Mouse (Mus musculus) cortical plate, adult 2 months (tissue): ENCODE data around the gene Rtbdn. TPM values are rescaled to one million over a fixed set of nuclear protein-coding genes. Genes with fewer than 3 reads are reported as not detected.
"Not testable (repeated sequence)": the region's sequence is repeated elsewhere in the genome, so short reads cannot be mapped to it uniquely, and the experiment has no call there.

Experiments used
- H3K27ac ChIP-seq: fragments of 200-500 bp; 2 replicates; pipeline ENCODE4 v1.5.1; 2012; ENCODE audit warnings: low read length, control low read depth, inconsistent platforms; ENCODE audit not compliant: insufficient read depth
- H3K4me1 ChIP-seq: fragments of 200-500 bp; 2 replicates; pipeline ENCODE4 v1.6.1; 2011; ENCODE audit warnings: low read length; ENCODE audit not compliant: control insufficient read depth, insufficient read depth
- H3K4me3 ChIP-seq: fragments of 200-500 bp; 2 replicates; pipeline ENCODE4 v1.5.1; 2011; ENCODE audit warnings: mild to moderate bottlenecking, low read length, control low read depth; ENCODE audit not compliant: insufficient read depth
- CTCF ChIP-seq: fragments of 200-500 bp; IDR thresholded peaks from 2 replicates; pipeline ENCODE4 v1.5.1; 2011; ENCODE audit warnings: mild to moderate bottlenecking, control low read depth, low read length; ENCODE audit not compliant: insufficient read depth; ENCODE audit errors: extremely low read depth
- POLR2A ChIP-seq: fragments of 200-500 bp; IDR thresholded peaks from 2 replicates; pipeline ENCODE4 v1.6.1; 2011; ENCODE audit warnings: mild to moderate bottlenecking, low read length, control low read depth; ENCODE audit not compliant: insufficient read depth; ENCODE audit errors: extremely low read depth
- polyA plus RNA-seq: library from polyadenylated mRNA; depleted of rRNA; stranded (reverse); fragments of >200 nt; gene quantifications from 2 replicates; pipeline ENCODE4 v1.2.3, GENCODE M21; 2012; rRNA removed

The Rtbdn gene
- polyA plus RNA-seq: 6.0 and 6.1 TPM in 2 replicates

DNA sequence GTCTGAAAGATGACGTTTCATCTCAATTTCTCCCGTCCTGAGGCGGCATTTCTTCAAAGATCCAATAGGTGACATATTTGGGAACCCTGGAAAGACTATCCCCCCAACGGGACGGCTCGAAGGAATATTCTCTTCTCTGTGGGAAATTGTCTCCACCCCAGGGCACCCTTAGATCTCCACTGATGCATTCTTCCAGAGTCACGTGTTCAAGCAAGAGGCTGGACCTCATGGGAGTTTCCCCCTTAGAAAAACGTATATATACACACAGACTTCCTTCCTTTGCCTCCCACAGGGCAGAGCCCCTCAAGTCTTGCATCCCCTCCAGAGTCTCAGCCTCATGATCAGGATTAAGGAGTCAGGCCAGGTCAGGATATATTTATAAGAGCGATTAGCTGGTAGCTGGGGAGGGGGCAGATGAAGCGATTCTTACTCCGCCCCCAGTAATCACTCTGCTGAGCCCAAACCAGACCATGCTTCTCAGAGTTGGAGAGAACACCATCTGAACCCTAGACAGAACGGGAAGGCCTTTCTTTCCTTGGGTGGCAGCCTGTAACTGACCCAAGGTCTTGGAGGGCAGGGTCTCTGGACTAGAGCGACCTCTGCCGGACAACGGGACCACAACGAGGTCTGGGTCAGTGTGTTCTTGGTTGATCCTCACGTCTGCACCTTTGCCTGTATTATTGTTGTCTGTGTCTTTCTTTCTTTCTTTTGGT, at the start of gene Rtbdn:
TSS of gene Rtbdn (plus strand) at position 464 of the 713 bp plus-strand sequence.
- no peak within 1 kb of the TSS; the same call in 1 of the 2 replicates for H3K27ac ChIP-seq
- H3K4me1 ChIP-seq: no peaks in the 10 kb centered on the region
- peak within 1 kb of the TSS; percentile 37 for H3K4me3 ChIP-seq
- no peak for TF ChIP-seq POLR2A
- TF ChIP-seq CTCF: peak; percentile 26

DNA sequence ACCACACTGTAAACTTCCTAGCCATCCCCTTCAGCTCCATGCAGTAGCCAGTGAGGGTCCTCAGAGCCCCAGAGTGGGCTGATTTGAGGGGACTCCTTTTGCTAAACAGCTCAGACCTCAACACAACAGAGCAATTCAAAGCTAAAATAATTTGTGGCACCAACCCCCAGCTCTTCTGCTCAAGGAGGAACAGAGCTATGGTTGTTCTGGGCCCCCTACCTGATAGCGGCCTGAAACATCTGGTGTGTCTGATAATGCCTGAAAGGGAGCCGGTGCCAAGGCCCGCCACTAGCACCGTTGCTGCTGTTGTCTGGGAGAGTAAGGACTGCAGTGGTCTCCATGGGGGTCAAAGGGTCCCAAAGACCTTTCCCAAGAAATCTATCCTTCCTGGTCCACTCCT, 45.7 kb upstream of the Rtbdn start:
- Histone ChIP-seq H3K4me3 (no peak overlapping the region), H3K27ac (no peak overlapping the region), H3K4me1 (peaks cover 1% of the 10 kb centered on the region; the same call in 1 of the 2 replicates)
- TF ChIP-seq CTCF: no peak
- TF ChIP-seq POLR2A: no peak

DNA sequence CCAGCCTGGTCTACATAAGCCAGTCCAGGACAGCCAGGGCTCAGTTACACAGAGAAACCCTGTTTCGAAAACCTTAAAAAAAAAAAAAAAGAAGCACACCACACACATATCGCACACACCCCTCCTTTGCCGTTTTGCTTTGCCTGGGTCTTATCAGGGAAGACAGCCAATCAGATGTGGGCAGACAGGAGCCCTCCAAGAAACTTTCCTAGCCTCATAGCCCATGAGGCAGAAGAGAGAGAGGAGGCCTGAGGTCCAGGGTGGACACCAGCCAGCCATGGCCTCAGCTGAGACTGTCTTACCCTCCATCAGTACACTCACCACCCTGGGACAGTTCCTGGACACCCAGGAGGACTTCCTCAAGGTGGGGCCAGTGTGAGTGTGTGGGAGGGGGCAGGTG, 45.0 kb upstream of the Rtbdn start, which contains the start of gene Klf1:
TSS of gene Klf1 (plus strand) at position 177 of the 400 bp plus-strand sequence.
- no peak within 1 kb of the TSS for H3K27ac ChIP-seq
- H3K4me1 ChIP-seq: peaks cover 1% of the 10 kb centered on the region; the same call in 1 of the 2 replicates
- TF ChIP-seq POLR2A (no peak), CTCF (no peak)
- H3K4me3 ChIP-seq: peak within 1 kb of the TSS; percentile 39

DNA sequence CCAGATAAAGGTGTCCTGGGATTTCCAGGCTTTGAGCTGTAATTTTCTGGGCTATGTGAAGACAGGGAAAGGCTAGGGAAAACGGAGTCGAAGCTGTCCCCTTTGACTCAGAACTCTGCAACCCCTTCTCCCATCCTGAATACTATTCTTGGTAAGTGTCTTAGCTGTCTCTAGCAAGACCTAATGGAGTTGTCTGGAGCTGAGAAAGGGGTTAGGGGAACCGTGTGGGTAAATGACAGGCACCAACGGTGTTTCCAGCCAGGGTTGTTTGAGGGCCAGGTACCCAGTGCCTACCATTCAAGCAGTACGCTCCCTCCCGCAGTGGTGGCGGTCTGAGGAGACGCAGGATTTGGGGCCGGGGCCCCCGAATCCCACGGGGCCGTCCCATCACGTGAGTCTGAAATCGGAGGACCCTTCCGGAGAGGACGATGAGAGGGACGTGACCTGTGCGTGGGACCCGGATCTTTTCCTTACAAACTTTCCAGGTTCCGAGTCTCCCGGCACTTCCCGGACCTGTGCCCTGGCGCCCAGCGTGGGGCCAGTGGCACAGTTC, 44.3 kb upstream of the Rtbdn start:
- no peak overlapping the region for H3K27ac ChIP-seq
- TF ChIP-seq POLR2A (no peak), CTCF (no peak)
- peaks cover 1% of the 10 kb centered on the region; the same call in 1 of the 2 replicates for H3K4me1 ChIP-seq
- peak overlapping the region; percentile 39 for H3K4me3 ChIP-seq

DNA sequence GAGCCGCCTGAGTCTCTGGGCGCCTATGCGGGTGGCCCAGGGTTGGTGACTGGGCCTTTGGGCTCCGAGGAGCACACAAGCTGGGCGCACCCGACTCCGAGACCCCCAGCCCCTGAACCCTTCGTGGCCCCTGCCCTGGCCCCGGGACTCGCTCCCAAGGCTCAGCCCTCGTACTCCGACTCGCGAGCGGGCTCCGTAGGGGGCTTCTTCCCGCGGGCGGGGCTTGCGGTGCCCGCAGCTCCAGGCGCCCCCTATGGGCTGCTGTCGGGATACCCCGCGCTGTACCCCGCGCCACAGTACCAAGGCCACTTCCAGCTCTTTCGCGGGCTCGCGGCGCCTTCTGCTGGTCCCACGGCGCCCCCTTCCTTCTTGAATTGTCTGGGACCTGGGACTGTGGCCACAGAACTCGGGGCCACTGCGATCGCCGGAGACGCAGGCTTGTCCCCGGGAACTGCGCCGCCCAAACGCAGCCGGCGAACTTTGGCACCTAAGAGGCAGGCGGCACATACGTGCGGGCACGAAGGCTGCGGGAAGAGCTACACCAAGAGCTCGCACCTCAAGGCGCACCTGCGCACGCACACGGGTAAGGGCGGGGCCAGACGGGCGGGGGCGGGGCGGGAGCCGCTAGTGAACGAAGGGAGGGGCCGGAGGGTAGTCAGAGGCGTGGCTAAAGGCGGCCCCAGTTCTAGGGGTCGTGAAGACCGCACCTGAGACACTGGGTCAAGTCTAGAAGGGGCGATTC, 43.7 kb upstream of the Rtbdn start:
- Histone ChIP-seq H3K27ac (no peak overlapping the region), H3K4me3 (peak overlapping the region; percentile 39), H3K4me1 (peaks cover 1% of the 10 kb centered on the region; the same call in 1 of the 2 replicates)
- TF ChIP-seq CTCF (peak; percentile 49), POLR2A (no peak)

DNA sequence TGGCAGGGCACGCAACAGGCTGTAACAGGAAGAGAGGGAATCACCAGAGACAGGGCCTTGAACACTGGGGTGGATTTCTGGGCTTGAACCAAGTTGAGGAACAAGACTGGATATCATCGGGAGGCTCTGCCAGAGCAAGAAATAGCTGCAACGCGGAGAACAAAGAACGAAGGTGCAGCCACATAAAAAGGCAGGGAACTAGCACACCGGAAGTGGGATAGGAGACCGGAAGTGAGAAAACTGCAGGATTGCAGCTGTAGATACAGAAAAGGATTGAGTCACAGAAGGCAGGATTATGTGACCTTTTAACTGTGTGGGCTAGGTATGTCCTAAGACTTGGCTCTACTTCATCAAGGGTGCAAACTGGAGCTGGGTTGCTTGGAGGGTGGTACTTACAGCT, 42.4 kb upstream of the Rtbdn start:
- Histone ChIP-seq H3K4me3 (no peak overlapping the region), H3K4me1 (peaks cover 1% of the 10 kb centered on the region; the same call in 1 of the 2 replicates), H3K27ac (no peak overlapping the region)
- TF ChIP-seq POLR2A (no peak), CTCF (no peak)

DNA sequence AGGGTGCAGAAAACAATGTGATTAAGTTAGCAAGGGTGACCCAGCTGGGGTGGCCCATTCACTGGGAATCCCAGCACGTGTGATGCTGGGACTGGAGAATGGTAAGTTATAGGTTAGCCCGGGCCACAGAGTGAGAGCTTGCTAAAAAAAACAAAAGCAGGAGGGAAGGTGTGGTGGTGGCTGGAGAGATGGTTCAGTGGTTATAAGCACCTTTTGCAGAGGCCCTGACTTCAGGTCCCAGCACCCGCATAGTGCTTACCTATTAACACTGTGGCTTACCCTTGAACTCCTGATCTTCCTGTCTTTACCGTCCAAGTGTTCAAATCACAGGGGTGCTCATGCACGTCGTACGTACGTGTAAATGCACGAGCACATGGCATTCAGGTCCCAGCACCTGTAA, 39.8 kb upstream of the Rtbdn start:
- no peak for TF ChIP-seq POLR2A
- no peak for TF ChIP-seq CTCF
- Histone ChIP-seq H3K4me1 (peaks cover 1% of the 10 kb centered on the region; the same call in 1 of the 2 replicates), H3K27ac (no peak overlapping the region), H3K4me3 (no peak overlapping the region)

DNA sequence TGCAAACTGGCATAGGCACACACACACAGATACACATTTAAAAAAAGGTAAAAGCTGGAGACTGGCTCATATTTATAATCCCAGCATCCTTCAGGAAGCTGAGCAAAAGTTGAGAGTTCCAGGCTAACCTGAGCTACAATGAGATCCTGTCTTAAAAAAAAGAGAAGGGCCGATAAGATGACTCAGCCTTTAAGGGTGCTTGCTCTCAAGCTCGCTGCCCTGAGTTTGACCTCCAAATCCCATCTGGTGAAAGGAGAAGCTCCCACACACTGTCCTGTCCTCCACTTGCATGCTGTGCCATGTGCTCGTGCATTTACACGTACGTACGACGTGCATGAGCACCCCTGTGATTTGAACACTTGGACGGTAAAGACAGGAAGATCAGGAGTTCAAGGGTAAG, 39.3 kb upstream of the Rtbdn start:
- H3K27ac ChIP-seq: no peak overlapping the region
- H3K4me1 ChIP-seq: peaks cover 1% of the 10 kb centered on the region; the same call in 1 of the 2 replicates
- TF ChIP-seq CTCF: no peak
- no peak for TF ChIP-seq POLR2A
- H3K4me3 ChIP-seq: no peak overlapping the region

DNA sequence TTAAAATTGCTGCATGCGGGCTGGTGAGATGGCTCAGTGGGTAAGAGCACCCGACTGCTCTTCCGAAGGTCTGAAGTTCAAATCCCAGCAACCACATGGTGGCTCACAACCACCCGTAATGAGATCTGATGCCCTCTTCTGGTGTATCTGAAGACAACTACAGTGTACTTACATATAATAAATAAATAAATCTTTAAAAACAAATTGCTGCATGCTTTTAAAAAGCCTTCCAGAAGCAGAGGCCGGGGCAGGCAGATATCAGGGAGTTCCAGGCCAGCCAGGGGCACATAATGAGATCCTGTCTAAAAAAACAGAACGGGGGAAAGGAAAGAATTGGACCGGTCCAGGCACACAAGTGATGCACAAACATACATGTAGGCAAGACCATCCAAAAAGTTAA, 38.8 kb upstream of the Rtbdn start:
- not testable (repeated sequence) for H3K27ac ChIP-seq, H3K4me1 ChIP-seq
- peak overlapping the region; percentile 30; the same call in 1 of the 2 replicates for H3K4me3 ChIP-seq
